Comparison of ENCODE assay signal across 10 mouse cellular contexts in the genomic region with DNA sequence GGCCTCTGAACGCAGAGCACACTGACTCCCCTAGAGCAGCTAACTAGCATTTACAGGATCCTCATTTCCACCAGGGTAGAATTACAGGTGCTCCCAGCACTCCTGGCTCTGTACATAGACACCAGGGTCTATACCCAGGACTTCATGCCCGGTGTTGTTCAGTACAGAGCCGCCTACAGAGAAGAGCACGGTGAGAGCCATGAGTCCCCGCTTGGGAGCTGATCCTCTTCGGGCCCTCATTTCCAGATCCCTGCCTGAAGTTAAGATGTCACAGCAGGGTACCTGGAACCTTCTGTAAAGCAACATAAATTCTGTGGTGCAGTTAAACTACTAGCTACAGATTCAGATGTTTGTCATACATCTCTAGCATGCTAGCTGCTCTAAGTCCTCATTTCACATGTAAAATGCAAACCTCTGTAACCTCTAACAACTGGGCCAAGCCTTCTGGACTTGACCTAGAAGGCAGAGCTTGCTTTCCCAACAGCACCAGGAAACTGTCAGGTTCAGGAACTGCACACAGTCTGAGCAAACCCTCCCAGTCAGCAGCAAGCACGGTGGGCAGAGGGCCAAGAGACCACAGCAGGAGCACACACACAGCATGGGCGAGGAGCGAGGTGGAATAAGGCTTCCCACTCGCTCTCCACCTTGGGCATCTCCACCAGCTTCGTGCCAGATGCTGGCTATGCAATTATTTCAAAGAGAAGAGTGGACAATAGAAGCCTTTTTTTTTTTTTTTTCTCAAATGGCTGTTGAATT. TPM values are rescaled to one million over a fixed set of nuclear protein-coding genes. Genes with fewer than 3 reads are reported as not detected.
A peak's percentile ranks its signal among the peaks of the same experiment; 100 is the strongest.
DNase-seq lines count a peak whose midpoint lies in the region; ATAC-seq and TF ChIP-seq lines count a peak whose summit lies in the region.
"Had no signal": no experiment of that assay in that cellular context is flagged by ENCODE, and none has a peak within 500 bp of the region (broad histone marks: within the 10 kb centered on the region; RNA-seq: fewer than 3 reads in every experiment).

No protein-coding gene starts in this region.

- H3K36me3 ChIP-seq in heart, postnatal 0 days (replicated peaks; ENCODE audit: control insufficient read depth, insufficient read depth, low read length), result peaks cover 54% of the 10 kb centered on the region
- peaks cover 87% of the 10 kb centered on the region for H3K36me3 ChIP-seq in midbrain, embryonic 12.5 days
- H3K36me3 ChIP-seq in midbrain, embryonic 11.5 days (ENCODE audit: control insufficient read depth, insufficient read depth, low read length), result peaks cover 7% of the 10 kb centered on the region; the same call in 1 of the 2 replicates
- H3K36me3 ChIP-seq in midbrain, embryonic 16.5 days (ENCODE audit: control insufficient read depth, insufficient read depth, low read length), result peaks cover 25% of the 10 kb centered on the region
- peaks cover 25% of the 10 kb centered on the region for H3K36me3 ChIP-seq in thymus, adult 2 months (ENCODE audit: control insufficient read depth, insufficient read depth, low read length)

- no peak for TF ChIP-seq CTCF in heart, postnatal 0 days (IDR thresholded peaks at IDR 0.05; ENCODE audit: low read depth)
- TF ChIP-seq CTCF in thymus, adult 2 months (IDR thresholded peaks at IDR 0.05; ENCODE audit: borderline replicate concordance, control insufficient read depth, extremely low read depth, insufficient read depth, low read length, poor library complexity), result no peak
- no peak for TF ChIP-seq CTCF in layer of hippocampus, adult 2 months (conservative IDR thresholded peaks at IDR 0.05)

- TF ChIP-seq POLR2A in thymus, adult 2 months (IDR thresholded peaks at IDR 0.05; ENCODE audit: control insufficient read depth, extremely low read depth, insufficient read depth, low read length, poor library complexity), result no peak

- no peaks in the 10 kb centered on the region for H3K9me3 ChIP-seq in heart, postnatal 0 days (replicated peaks; ENCODE audit: control insufficient read depth, low read length)
- no peaks in the 10 kb centered on the region for H3K9me3 ChIP-seq in midbrain, embryonic 12.5 days
- no peaks in the 10 kb centered on the region for H3K9me3 ChIP-seq in midbrain, embryonic 11.5 days (ENCODE audit: control insufficient read depth, low read length)
- no peaks in the 10 kb centered on the region for H3K9me3 ChIP-seq in midbrain, embryonic 16.5 days (replicated peaks; ENCODE audit: control insufficient read depth, low read length, poor library complexity, severe bottlenecking)
- H3K9me3 ChIP-seq: lung, embryonic 15.5 days had no signal

- no peak overlapping the region for H3K27ac ChIP-seq in heart, postnatal 0 days (ENCODE audit: low read depth)
- H3K27ac ChIP-seq in midbrain, embryonic 12.5 days (replicated peaks), result 0 out of 2 replicates have a peak overlapping the region, but pooled peaks have one; percentile 30
- no peak overlapping the region for H3K27ac ChIP-seq in midbrain, embryonic 11.5 days (ENCODE audit: low read depth, low read length)
- peak overlapping the region; percentile 54; the same call in 1 of the 2 replicates for H3K27ac ChIP-seq in midbrain, embryonic 16.5 days (ENCODE audit: low read length)
- H3K27ac ChIP-seq in thymus, adult 2 months (ENCODE audit: control insufficient read depth, insufficient read depth, low read length), result no peak overlapping the region
- no peak overlapping the region for H3K27ac ChIP-seq in layer of hippocampus, adult 2 months
- H3K27ac ChIP-seq: lung, embryonic 15.5 days had no signal

- no peak overlapping the region for H3K4me2 ChIP-seq in heart, postnatal 0 days (ENCODE audit: low read depth, low read length)
- H3K4me2 ChIP-seq in midbrain, embryonic 12.5 days (replicated peaks), result no peak overlapping the region
- H3K4me2 ChIP-seq in midbrain, embryonic 11.5 days, result no peak overlapping the region
- H3K4me2 ChIP-seq in midbrain, embryonic 16.5 days (ENCODE audit: low read length), result no peak overlapping the region
- H3K4me2 ChIP-seq: lung, embryonic 15.5 days had no signal

- no peak for ATAC-seq in heart, postnatal 0 days (ENCODE audit: insufficient read depth, low read depth)
- ATAC-seq in midbrain, embryonic 12.5 days (ENCODE audit: low FRiP score, low read depth), result no peak
- ATAC-seq in midbrain, embryonic 11.5 days (ENCODE audit: low FRiP score), result no peak
- ATAC-seq in midbrain, embryonic 16.5 days, result no peak
- ATAC-seq: CD4-positive, CD25-positive, alpha-beta regulatory T cell, adult 4 months had no signal

- DNase-seq in heart, postnatal 0 days (ENCODE audit: low spot score), result peak; percentile 25
- DNase-seq in heart, postnatal 4 days, result no peak
- no peak for DNase-seq in midbrain, embryonic 11.5 days (ENCODE audit: low spot score, missing footprints)
- DNase-seq in cerebellum, adult 9-10 months, result peak; percentile 67
- no peak for DNase-seq in thymus, adult 2 months
- no peak for DNase-seq in layer of hippocampus, adult 2 months (ENCODE audit: low spot score in 2 of 2)

- H3K4me1 ChIP-seq in heart, postnatal 0 days (ENCODE audit: control insufficient read depth, insufficient read depth), result no peaks in the 10 kb centered on the region
- 0 out of 2 replicates have a peak, but pooled peaks cover 5% of the 10 kb centered on the region for H3K4me1 ChIP-seq in midbrain, embryonic 12.5 days
- H3K4me1 ChIP-seq in midbrain, embryonic 11.5 days (ENCODE audit: control insufficient read depth, insufficient read depth, low read length), result no peaks in the 10 kb centered on the region
- 0 out of 2 replicates have a peak, but pooled peaks cover 2% of the 10 kb centered on the region for H3K4me1 ChIP-seq in midbrain, embryonic 16.5 days (ENCODE audit: control insufficient read depth, insufficient read depth, low read length)
- H3K4me1 ChIP-seq in thymus, adult 2 months (replicated peaks; ENCODE audit: control insufficient read depth, insufficient read depth, low read length), result no peaks in the 10 kb centered on the region
- H3K4me1 ChIP-seq: lung, embryonic 15.5 days had no signal

- H3K27me3 ChIP-seq in heart, postnatal 0 days (ENCODE audit: control insufficient read depth, insufficient read depth, low read length), result no peaks in the 10 kb centered on the region
- no peaks in the 10 kb centered on the region for H3K27me3 ChIP-seq in midbrain, embryonic 12.5 days
- H3K27me3 ChIP-seq in midbrain, embryonic 11.5 days (ENCODE audit: control insufficient read depth, insufficient read depth, low read length), result no peaks in the 10 kb centered on the region
- H3K27me3 ChIP-seq in midbrain, embryonic 16.5 days (ENCODE audit: control insufficient read depth, insufficient read depth, low read depth, low read length), result no peaks in the 10 kb centered on the region
- H3K27me3 ChIP-seq in thymus, adult 2 months (ENCODE audit: control insufficient read depth, insufficient read depth, low read length), result no peaks in the 10 kb centered on the region
- H3K27me3 ChIP-seq: lung, embryonic 15.5 days had no signal

- no peak for TF ChIP-seq EP300 in heart, postnatal 0 days (IDR thresholded peaks at IDR 0.05; ENCODE audit: low read depth)

- H3K4me3 ChIP-seq in heart, postnatal 0 days (ENCODE audit: low read depth, low read length), result no peak overlapping the region
- no peak overlapping the region for H3K4me3 ChIP-seq in midbrain, embryonic 12.5 days
- H3K4me3 ChIP-seq in midbrain, embryonic 11.5 days (ENCODE audit: low read depth, low read length), result no peak overlapping the region
- no peak overlapping the region for H3K4me3 ChIP-seq in midbrain, embryonic 16.5 days (ENCODE audit: low read depth, low read length)
- H3K4me3 ChIP-seq in thymus, adult 2 months (ENCODE audit: control insufficient read depth, insufficient read depth, low read length), result no peak overlapping the region
- no peak overlapping the region for H3K4me3 ChIP-seq in layer of hippocampus, adult 2 months
- H3K4me3 ChIP-seq: lung, embryonic 15.5 days had no signal

- H3K9ac ChIP-seq in heart, postnatal 0 days (replicated peaks; ENCODE audit: low read depth, low read length), result no peak overlapping the region
- H3K9ac ChIP-seq in midbrain, embryonic 12.5 days (replicated peaks), result no peak overlapping the region
- H3K9ac ChIP-seq in midbrain, embryonic 11.5 days (ENCODE audit: low read length), result no peak overlapping the region
- H3K9ac ChIP-seq in midbrain, embryonic 16.5 days (ENCODE audit: low read depth, low read length), result no peak overlapping the region
- H3K9ac ChIP-seq: lung, embryonic 15.5 days had no signal

- WGBS in heart, postnatal 0 days, result 69% methylated on average over 11 of the region's 11 CpGs
- WGBS in midbrain, embryonic 12.5 days, result 78% methylated on average over 11 of the region's 11 CpGs
- WGBS in midbrain, embryonic 11.5 days, result 90% methylated on average over 11 of the region's 11 CpGs
- WGBS in midbrain, embryonic 16.5 days, result 66% methylated on average over 11 of the region's 11 CpGs
- WGBS in thymus, adult 2 months, result 93% methylated on average over 11 of the region's 11 CpGs

RNA-seq across cellular contexts. Expression of a gene that starts 37.7 kb away (rescaled TPM):
- 37.9 and 38.6 TPM in 2 replicates for total RNA-seq in heart, postnatal 0 days (2014; rRNA removed; ENCODE audit: low replicate concordance)
- 39.0 and 45.8 TPM in 2 replicates for polyA plus RNA-seq in heart, postnatal 0 days (2015; fragmentation: Nextera tagmentation; extraction: Ambion mirVana)
- 10 to 100 TPM; 29.3 to 33.4 TPM for total RNA-seq in heart, postnatal 4 days (2021)
- polyA plus RNA-seq in midbrain, embryonic 12.5 days (2016; fragmentation: Nextera tagmentation; extraction: Ambion mirVana), result 32.7 and 47.9 TPM in 2 replicates
- 39.5 and 45.4 TPM in 2 replicates for polyA plus RNA-seq in midbrain, embryonic 11.5 days (2014; fragmentation: Nextera tagmentation; extraction: Ambion mirVana)
- polyA plus RNA-seq in midbrain, embryonic 16.5 days (2015; fragmentation: Nextera tagmentation; extraction: Ambion mirVana), result 50.2 and 51.6 TPM in 2 replicates
- 47.6 and 48.7 TPM in 2 replicates for polyA plus RNA-seq in thymus, adult 2 months (2012; rRNA removed)
- total RNA-seq in layer of hippocampus, adult 2 months (2021), result 10 to 100 TPM; 54.2 to 56.8 TPM

Comparison
In these comparisons a context has a peak if more than half of its experiments do, and no peak if none do; other contexts are left out.
1. DNase-seq: peak in heart, postnatal 0 days (single experiment) and cerebellum, adult 9-10 months (single experiment); none in heart, postnatal 4 days (single experiment), midbrain, embryonic 11.5 days (single experiment), thymus, adult 2 months (single experiment) and layer of hippocampus, adult 2 months (0 of 2).
2. H3K27ac ChIP-seq: peak in midbrain, embryonic 12.5 days (single experiment) and midbrain, embryonic 16.5 days (single experiment); none in heart, postnatal 0 days (single experiment), midbrain, embryonic 11.5 days (single experiment), thymus, adult 2 months (single experiment) and layer of hippocampus, adult 2 months (single experiment).